Mouse (Mus musculus) heart, postnatal 0 days (tissue): ENCODE measurements around the gene Tas2r135.

Source experiments
- CTCF ChIP-seq: IDR thresholded peaks from 2 replicates; pipeline ENCODE4 v1.5.1; 2016; ENCODE audit warnings: antibody characterized with exemption, control low read depth, low read depth
- EP300 ChIP-seq: IDR thresholded peaks from 2 replicates; pipeline ENCODE4 v1.6.1; 2016; ENCODE audit warnings: antibody characterized with exemption, low read depth

DNA sequence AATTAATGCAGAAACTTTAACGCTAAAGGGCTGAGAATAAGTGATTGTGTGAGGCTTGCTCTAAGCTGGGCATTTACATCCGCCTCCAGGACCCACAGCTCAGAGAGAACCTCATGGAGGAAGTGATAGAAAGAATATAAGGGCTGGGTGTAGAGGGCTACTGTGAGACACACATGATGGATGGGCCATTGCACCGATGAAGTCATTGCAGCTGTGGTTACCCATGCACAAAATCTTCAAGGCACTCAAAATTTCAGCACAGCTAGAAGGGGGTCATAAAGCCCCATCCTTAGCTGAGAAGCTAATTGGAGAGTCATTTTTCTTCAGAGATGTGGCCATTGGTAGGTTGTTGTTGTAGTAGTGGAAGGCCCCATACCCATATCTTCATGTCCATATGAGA lies 6.9 kb upstream of the Tas2r135 start:
- TF ChIP-seq CTCF (no peak), EP300 (no peak)
